Mouse (Mus musculus) brown adipose tissue, adult 24 weeks (tissue): ENCODE results near the gene Rab10. TPM values are rescaled to one million over a fixed set of nuclear protein-coding genes. Genes with fewer than 3 reads are reported as not detected.

Experiments
- H3K27ac ChIP-seq: fragments of 200-500 bp; replicated peaks from 2 replicates; pipeline ENCODE4 v1.5.1; 2012; ENCODE audit warnings: low read depth, mild to moderate bottlenecking, low read length
- H3K4me1 ChIP-seq: fragments of 200-500 bp; 2 replicates; pipeline ENCODE4 v1.6.1; 2012; ENCODE audit warnings: low read length, mixed read lengths; ENCODE audit not compliant: control insufficient read depth, insufficient read depth, insufficient read length
- H3K4me3 ChIP-seq: fragments of 200-500 bp; 2 replicates; pipeline ENCODE4 v1.5.1; 2012; ENCODE audit warnings: low read depth, mild to moderate bottlenecking, low read length, moderate library complexity; ENCODE audit not compliant: insufficient read depth
- polyA plus RNA-seq: library from polyadenylated mRNA; stranded (reverse); fragments of >200 nt; gene quantifications from 2 replicates; pipeline ENCODE4 v1.2.4, GENCODE M21; 2012; ENCODE audit not compliant: missing spikeins, insufficient read depth, insufficient read length

The Rab10 gene
- polyA plus RNA-seq, 1 experiment, result 102 TPM

- H3K4me3 ChIP-seq, result no peak overlapping the region
- H3K4me1 ChIP-seq, result peaks cover 8% of the 10 kb centered on the region
- H3K27ac ChIP-seq, result peak overlapping the region; percentile 42; the same call in 1 of the 2 replicates
Measured at GRCm38 (mm10) chr12:3282520-3282919, 27.2 kb downstream of the Rab10 start.

- H3K4me3 ChIP-seq, result no peak overlapping the region
- no peak overlapping the region for H3K27ac ChIP-seq
- H3K4me1 ChIP-seq, result peaks cover 5% of the 10 kb centered on the region
Measured at GRCm38 (mm10) chr12:3278880-3279339, 30.9 kb downstream of the Rab10 start.

GRCm38 (mm10) chr12:3270818-3271217, 39.0 kb downstream of the Rab10 start:
- Histone ChIP-seq H3K4me3 (no peak overlapping the region), H3K4me1 (no peaks in the 10 kb centered on the region), H3K27ac (no peak overlapping the region)

- Histone ChIP-seq H3K4me1 (peaks cover 2% of the 10 kb centered on the region; the same call in 1 of the 2 replicates), H3K27ac (no peak overlapping the region), H3K4me3 (no peak overlapping the region)
Measured at GRCm38 (mm10) chr12:3267397-3267796, 42.4 kb downstream of the Rab10 start.

GRCm38 (mm10) chr12:3265188-3265587, 44.6 kb downstream of the Rab10 start:
- no peak overlapping the region for H3K4me3 ChIP-seq
- H3K27ac ChIP-seq, result no peak overlapping the region
- peaks cover 2% of the 10 kb centered on the region; the same call in 1 of the 2 replicates for H3K4me1 ChIP-seq

GRCm38 (mm10) chr12:3264449-3264848, 45.3 kb downstream of the Rab10 start:
- H3K4me1 ChIP-seq, result peaks cover 2% of the 10 kb centered on the region; the same call in 1 of the 2 replicates
- no peak overlapping the region for H3K27ac ChIP-seq
- no peak overlapping the region for H3K4me3 ChIP-seq

GRCm38 (mm10) chr12:3261596-3261995, 48.2 kb downstream of the Rab10 start:
- no peak overlapping the region for H3K4me3 ChIP-seq
- no peak overlapping the region for H3K27ac ChIP-seq
- H3K4me1 ChIP-seq, result peaks cover 2% of the 10 kb centered on the region; the same call in 1 of the 2 replicates

GRCm38 (mm10) chr12:3255966-3256365, 53.8 kb downstream of the Rab10 start:
- Histone ChIP-seq H3K4me3 (no peak overlapping the region), H3K27ac (no peak overlapping the region), H3K4me1 (no peaks in the 10 kb centered on the region; the same call in 1 of the 2 replicates)

GRCm38 (mm10) chr12:3255435-3255834, 54.3 kb downstream of the Rab10 start:
- Histone ChIP-seq H3K27ac (no peak overlapping the region), H3K4me1 (no peaks in the 10 kb centered on the region; the same call in 1 of the 2 replicates), H3K4me3 (no peak overlapping the region)

- Histone ChIP-seq H3K4me1 (no peaks in the 10 kb centered on the region; the same call in 1 of the 2 replicates), H3K4me3 (no peak overlapping the region), H3K27ac (no peak overlapping the region)
Measured at GRCm38 (mm10) chr12:3253591-3253990, 56.2 kb downstream of the Rab10 start.

GRCm38 (mm10) chr12:3246091-3246490, 63.7 kb downstream of the Rab10 start:
- H3K4me1 ChIP-seq, result no peaks in the 10 kb centered on the region
- no peak overlapping the region for H3K4me3 ChIP-seq

GRCm38 (mm10) chr12:3239544-3239943, 70.2 kb downstream of the Rab10 start:
- Histone ChIP-seq H3K4me3 (no peak overlapping the region), H3K4me1 (no peaks in the 10 kb centered on the region), H3K27ac (no peak overlapping the region)

More at GRCm38 (mm10) chr12:3246091-3246490, 63.7 kb downstream of the Rab10 start:
- H3K27ac ChIP-seq, result no peak overlapping the region

- Histone ChIP-seq H3K27ac (no peak overlapping the region), H3K4me1 (no peaks in the 10 kb centered on the region), H3K4me3 (no peak overlapping the region)
Measured at GRCm38 (mm10) chr12:3238361-3239051, 71.3 kb downstream of the Rab10 start.

GRCm38 (mm10) chr12:3237799-3238198, 72.0 kb downstream of the Rab10 start:
- Histone ChIP-seq H3K27ac (no peak overlapping the region), H3K4me1 (no peaks in the 10 kb centered on the region), H3K4me3 (no peak overlapping the region)

GRCm38 (mm10) chr12:3236831-3237681, 72.7 kb downstream of the Rab10 start:
- Histone ChIP-seq H3K4me3 (no peak overlapping the region), H3K4me1 (no peaks in the 10 kb centered on the region), H3K27ac (no peak overlapping the region)
